Mouse (Mus musculus) C2C12 (cell line): Measurements from ENCODE around the gene Elovl6. TPM values are rescaled to one million over a fixed set of nuclear protein-coding genes. Genes with fewer than 3 reads are reported as not detected.

Source experiments
- H3K27me3 ChIP-seq: one replicate; pipeline ENCODE4 v1.6.1; 2011; ENCODE audit not compliant: control insufficient read depth, insufficient read depth, insufficient read length
- H3K36me3 ChIP-seq: one replicate; pipeline ENCODE4 v1.6.1; 2011; ENCODE audit not compliant: control insufficient read depth, insufficient read depth
- H3K4me3 ChIP-seq: one replicate; pipeline ENCODE4 v1.5.1; 2011; ENCODE audit warnings: mild to moderate bottlenecking, control low read depth; ENCODE audit not compliant: poor library complexity, insufficient read depth, severe bottlenecking
- H3K79me2 ChIP-seq: one replicate; pipeline ENCODE4 v1.6.1; 2011; ENCODE audit not compliant: control insufficient read depth, insufficient read depth
- H3K79me3 ChIP-seq: one replicate; pipeline ENCODE4 v1.6.1; 2011; ENCODE audit warnings: low read depth, control low read depth
- H3ac ChIP-seq: one replicate; pipeline ENCODE3; 2011; ENCODE audit warnings: low read depth; ENCODE audit not compliant: control insufficient read depth, insufficient read length
- CEBPB ChIP-seq: IDR thresholded peaks from one replicate; pipeline ENCODE4 v1.6.1; 2011; ENCODE audit warnings: low read depth, mild to moderate bottlenecking, control low read depth, moderate library complexity
- CTCF ChIP-seq: IDR thresholded peaks from one replicate; pipeline ENCODE4 v1.5.1; 2011; ENCODE audit not compliant: control insufficient read depth, insufficient read depth, insufficient read length
- FOSL1 ChIP-seq: IDR thresholded peaks from one replicate; pipeline ENCODE4 v1.8.0; 2011; ENCODE audit warnings: mild to moderate bottlenecking, low read length; ENCODE audit not compliant: poor library complexity, insufficient read depth, severe bottlenecking
- MAX ChIP-seq: IDR thresholded peaks from one replicate; pipeline ENCODE4 v1.6.1; 2011; ENCODE audit warnings: mild to moderate bottlenecking, control low read depth
- MYOD1 ChIP-seq: IDR thresholded peaks from one replicate; pipeline ENCODE4 v1.6.1; 2011; ENCODE audit warnings: low read depth; ENCODE audit not compliant: control insufficient read depth, insufficient read length
- MYOG ChIP-seq: IDR thresholded peaks from one replicate; pipeline ENCODE4 v1.6.1; 2011; ENCODE audit not compliant: control insufficient read depth, insufficient read length; ENCODE audit errors: extremely low read depth
- USF1 ChIP-seq: IDR thresholded peaks from one replicate; pipeline ENCODE4 v1.6.1; 2011; ENCODE audit warnings: low read depth, mild to moderate bottlenecking, control low read depth, moderate library complexity
- polyA plus RNA-seq: library from polyadenylated mRNA; unstranded; fragments of >200 nt; fragmentation: generic; extraction: Trizol; gene quantifications from one replicate; pipeline ENCODE4 v1.2.1, GENCODE M21; 2012; ENCODE audit warnings: missing spikeins

The Elovl6 gene
- polyA plus RNA-seq, 1 experiment = 8.0 TPM

- Histone ChIP-seq H3ac (no peak overlapping the region), H3K36me3 (peaks cover 4% of the 10 kb centered on the region), H3K79me2 (no peaks in the 10 kb centered on the region), H3K79me3 (peaks cover 10% of the 10 kb centered on the region), H3K4me3 (no peak overlapping the region), H3K27me3 (no peaks in the 10 kb centered on the region)
- TF ChIP-seq FOSL1 = no peak
Measured at GRCm38 (mm10) chr3:129591251-129591650, 59.1 kb downstream of the Elovl6 start.

GRCm38 (mm10) chr3:129591761-129592160, 59.6 kb downstream of the Elovl6 start:
- TF ChIP-seq FOSL1 = no peak
- no peak for TF ChIP-seq MYOD1
- TF ChIP-seq CEBPB = no peak
- Histone ChIP-seq H3ac (no peak overlapping the region), H3K79me3 (peaks cover 10% of the 10 kb centered on the region), H3K4me3 (no peak overlapping the region), H3K79me2 (no peaks in the 10 kb centered on the region), H3K36me3 (peaks cover 4% of the 10 kb centered on the region), H3K27me3 (no peaks in the 10 kb centered on the region)

- H3K27me3 ChIP-seq = no peaks in the 10 kb centered on the region
- H3K36me3 ChIP-seq = peaks cover 4% of the 10 kb centered on the region
- TF ChIP-seq MYOD1 (no peak), USF1 (no peak), MYOG (no peak), CTCF (no peak), FOSL1 (no peak), CEBPB (no peak), MAX (no peak)
- no peaks in the 10 kb centered on the region for H3K79me2 ChIP-seq
- peaks cover 7% of the 10 kb centered on the region for H3K79me3 ChIP-seq
- no peak overlapping the region for H3K4me3 ChIP-seq
- H3ac ChIP-seq = no peak overlapping the region
Measured at GRCm38 (mm10) chr3:129593001-129593400, 60.8 kb downstream of the Elovl6 start.

- H3K36me3 ChIP-seq = peaks cover 4% of the 10 kb centered on the region
- H3K79me2 ChIP-seq = no peaks in the 10 kb centered on the region
- H3K27me3 ChIP-seq = no peaks in the 10 kb centered on the region
- TF ChIP-seq CTCF (no peak), USF1 (no peak), MAX (no peak), MYOD1 (no peak), CEBPB (no peak), MYOG (no peak), FOSL1 (no peak)
- H3ac ChIP-seq = no peak overlapping the region
- peaks cover 7% of the 10 kb centered on the region for H3K79me3 ChIP-seq
- H3K4me3 ChIP-seq = no peak overlapping the region
Measured at GRCm38 (mm10) chr3:129593735-129594134, 61.6 kb downstream of the Elovl6 start.

- TF ChIP-seq MAX = no peak
- no peak for TF ChIP-seq MYOD1
- no peak for TF ChIP-seq CEBPB
- TF ChIP-seq FOSL1 = no peak
- no peak for TF ChIP-seq CTCF
- no peak for TF ChIP-seq MYOG
- no peak for TF ChIP-seq USF1
- Histone ChIP-seq H3K79me3 (peaks cover 7% of the 10 kb centered on the region), H3K79me2 (no peaks in the 10 kb centered on the region), H3K27me3 (no peaks in the 10 kb centered on the region), H3K4me3 (no peak overlapping the region), H3K36me3 (peaks cover 4% of the 10 kb centered on the region), H3ac (no peak overlapping the region)
Measured at GRCm38 (mm10) chr3:129596098-129596497, 63.9 kb downstream of the Elovl6 start.

GRCm38 (mm10) chr3:129602289-129602688, 70.1 kb downstream of the Elovl6 start:
- TF ChIP-seq MAX = no peak
- no peak for TF ChIP-seq MYOD1
- no peak for TF ChIP-seq USF1
- TF ChIP-seq FOSL1 = no peak
- no peak for TF ChIP-seq CTCF
- Histone ChIP-seq H3K4me3 (no peak overlapping the region), H3ac (no peak overlapping the region), H3K36me3 (peaks cover 7% of the 10 kb centered on the region), H3K27me3 (no peaks in the 10 kb centered on the region), H3K79me2 (no peaks in the 10 kb centered on the region), H3K79me3 (no peaks in the 10 kb centered on the region)
